Mouse (Mus musculus) adrenal gland, postnatal 25 days (tissue): Measurements from ENCODE around the gene Slc33a1. TPM values are rescaled to one million over a fixed set of nuclear protein-coding genes. Genes with fewer than 3 reads are reported as not detected.
A peak's percentile ranks its signal among the peaks of the same experiment; 100 is the strongest.

ENCODE experiments used
- DNase-seq: peaks from one replicate; pipeline ENCODE4 v3.0.0; 2021; ENCODE audit warnings: mixed read lengths
- long read RNA-seq: library from polyadenylated mRNA; stranded (forward); transcript quantifications from one replicate; pipeline ENCODE4 v2.0.0, GENCODE M21; 2021
- total RNA-seq: library from RNA; stranded (reverse); gene quantifications from 2 replicates; pipeline ENCODE4 v1.2.3, GENCODE M21; 2021

Slc33a1 gene
- total RNA-seq = 32.9 and 36.9 TPM in 2 replicates
- long read RNA-seq, transcript Slc33a1-201 (6 exons, 3,150 nt) = major isoform, 95 of 111 reads
- long read RNA-seq, partial matches to known transcripts = 1 of 111 reads
- long read RNA-seq, other reads (novel, unspliced or antisense) = 13 of 111 reads

- DNase-seq = peak; percentile 98
These were observed at the start of gene Slc33a1 for GRCm38 (mm10) chr3:63964100-63964921. Gene Slc33a1 (minus strand): TSS chr3:63964768.

GRCm38 (mm10) chr3:63988722-63989440 lies 24.3 kb upstream of the Slc33a1 start:
- DNase-seq = no peak

- DNase-seq = no peak
These were observed 22.1 kb upstream of the Slc33a1 start for GRCm38 (mm10) chr3:63986656-63987055.

- DNase-seq = no peak
These were observed 13.3 kb upstream of the Slc33a1 start for GRCm38 (mm10) chr3:63977895-63978294.

- peak; percentile 92 for DNase-seq
These were observed 11.7 kb upstream of the Slc33a1 start, which contains the start of gene Gmps for GRCm38 (mm10) chr3:63975955-63976908. Gene Gmps (plus strand): TSS chr3:63976106.

- DNase-seq = no peak
These were observed 1.4 kb upstream of the Slc33a1 start for GRCm38 (mm10) chr3:63965929-63966328.

GRCm38 (mm10) chr3:63964922-63965249 lies 318 bp upstream of the Slc33a1 start:
- DNase-seq = no peak

GRCm38 (mm10) chr3:63963421-63964099 lies 1.0 kb downstream of the Slc33a1 start:
- DNase-seq = no peak

- no peak for DNase-seq
These were observed 14.7 kb downstream of the Slc33a1 start for GRCm38 (mm10) chr3:63949837-63950236.

- DNase-seq = no peak
These were observed 23.2 kb downstream of the Slc33a1 start for GRCm38 (mm10) chr3:63941204-63941850.

- DNase-seq = no peak
These were observed 25.6 kb downstream of the Slc33a1 start for GRCm38 (mm10) chr3:63938928-63939327.

- DNase-seq = peak; percentile 93
These were observed 35.4 kb downstream of the Slc33a1 start, which contains the start of gene E130311K13Rik for GRCm38 (mm10) chr3:63928878-63929859. Gene E130311K13Rik (minus strand): TSS chr3:63929472.

GRCm38 (mm10) chr3:63919634-63920033 lies 44.9 kb downstream of the Slc33a1 start:
- peak; percentile 11 for DNase-seq

GRCm38 (mm10) chr3:63910301-63910700 lies 54.3 kb downstream of the Slc33a1 start:
- no peak for DNase-seq

- peak; percentile 14 for DNase-seq
These were observed 59.3 kb downstream of the Slc33a1 start for GRCm38 (mm10) chr3:63905241-63905640.

GRCm38 (mm10) chr3:63904157-63904556 lies 60.4 kb downstream of the Slc33a1 start:
- DNase-seq = no peak

- no peak for DNase-seq
These were observed 64.5 kb downstream of the Slc33a1 start for GRCm38 (mm10) chr3:63900021-63900571.

- DNase-seq = peak; percentile 50
These were observed 65.3 kb downstream of the Slc33a1 start, which contains the start of gene Plch1 for GRCm38 (mm10) chr3:63899309-63899695. Gene Plch1 (minus strand): TSS chr3:63899472.
